Mouse (Mus musculus): ENCODE measurements around the gene Fibcd1. TPM values are rescaled to one million over a fixed set of nuclear protein-coding genes. Genes with fewer than 3 reads are reported as not detected.

The Fibcd1 gene
- polyA plus RNA-seq (2015; fragmentation: Nextera tagmentation; extraction: Ambion mirVana), result not detected in 2 replicates

DNA sequence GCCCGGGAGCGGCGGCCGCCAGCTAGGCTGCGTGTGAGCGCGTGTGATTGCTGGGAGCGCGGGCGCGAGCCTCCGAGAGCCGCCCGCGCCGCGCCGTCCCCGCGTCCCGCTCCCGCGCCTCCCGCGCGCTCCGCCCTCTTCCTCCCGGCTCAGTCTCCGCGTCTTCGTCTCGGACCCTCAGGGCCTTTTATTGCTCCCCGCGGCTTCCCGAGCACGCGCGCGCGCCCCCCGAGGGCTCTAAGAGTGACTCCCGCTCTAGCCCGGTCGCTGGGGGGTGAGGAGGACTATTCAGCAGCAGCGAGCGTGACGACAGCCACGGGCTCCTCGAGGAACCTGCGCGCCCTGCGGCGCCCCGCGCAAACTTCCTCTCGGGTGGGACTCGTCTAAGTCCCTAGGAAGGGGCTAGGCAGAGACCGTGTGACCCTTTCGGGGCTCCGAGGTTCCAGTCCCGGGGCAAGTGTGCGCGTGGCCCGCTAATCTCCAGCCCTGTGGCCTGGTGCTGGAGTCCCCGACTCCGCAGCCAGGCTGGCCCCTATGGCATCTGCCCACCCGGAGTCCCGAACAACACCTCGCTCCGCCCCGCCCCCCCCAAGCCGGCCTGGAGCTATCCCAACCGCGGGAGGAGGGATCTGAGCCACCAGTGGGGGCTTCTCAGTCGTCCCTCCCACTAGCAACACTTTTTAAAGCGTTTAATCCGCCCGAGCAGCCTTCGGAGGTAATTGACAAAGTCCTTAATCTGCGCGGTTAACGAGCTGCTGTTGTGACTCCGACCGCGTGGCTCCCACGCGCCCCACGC, at the start of gene Fibcd1:
Fibcd1 (minus strand) TSS at position 110 of the 796 bp plus-strand sequence.
- Histone ChIP-seq H3K9ac (ENCODE audit: low read length) (peak within 1 kb of the TSS; percentile 64), H3K4me1 (ENCODE audit: control insufficient read depth, insufficient read depth, low read length) (peaks cover 12% of the 10 kb centered on the region), H3K9me3 (replicated peaks; ENCODE audit: control insufficient read depth, low read length) (no peaks in the 10 kb centered on the region), H3K36me3 (ENCODE audit: control insufficient read depth, insufficient read depth) (no peaks in the 10 kb centered on the region), H3K27me3 (ENCODE audit: control insufficient read depth, insufficient read depth, low read length) (peaks cover 44% of the 10 kb centered on the region), H3K27ac (ENCODE audit: low read length) (no peak within 1 kb of the TSS), H3K4me3 (ENCODE audit: low read length) (peak within 1 kb of the TSS; percentile 66), H3K4me2 (ENCODE audit: low read depth, low read length) (peak within 1 kb of the TSS; percentile 99)
- under 1% methylated on average over 88 of the region's 88 CpGs for WGBS
- ATAC-seq (replicated peaks; ENCODE audit: extremely low read depth, insufficient read depth, low FRiP score), result no peak

DNA sequence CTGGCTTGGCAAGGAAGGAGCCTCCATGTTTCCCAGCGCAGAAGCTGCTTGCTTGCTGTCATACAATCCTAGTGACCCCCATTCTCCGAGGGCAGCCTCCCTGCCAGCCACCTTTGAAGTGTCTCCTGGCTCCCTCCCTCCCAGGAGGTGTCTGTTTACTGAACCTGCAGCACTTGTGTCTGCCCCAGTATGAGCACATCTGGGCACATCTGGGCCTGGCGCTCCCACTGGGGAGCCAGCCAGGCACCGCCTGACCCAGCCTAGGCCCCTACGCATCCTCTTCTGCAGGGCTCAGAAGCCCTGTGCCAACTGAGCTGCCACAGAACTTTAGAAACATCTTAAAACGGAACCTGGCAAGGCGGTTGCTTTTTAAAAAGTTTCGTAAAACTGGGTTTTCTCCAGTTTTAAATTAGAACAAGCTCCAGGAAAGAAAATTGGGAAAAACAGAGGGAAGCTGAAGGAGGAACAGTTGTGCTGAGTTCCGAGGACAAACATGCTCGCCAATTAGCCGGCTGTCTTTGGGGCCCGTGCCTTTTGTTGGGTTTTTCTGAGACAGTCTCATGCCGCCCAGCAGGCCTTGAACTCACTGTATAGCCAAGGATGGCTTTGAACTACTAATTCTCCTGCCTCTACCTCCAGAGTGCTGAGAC, 48.5 kb upstream of the Fibcd1 start:
- no peaks in the 10 kb centered on the region for H3K36me3 ChIP-seq (ENCODE audit: control insufficient read depth, insufficient read depth)
- no peak overlapping the region for H3K4me3 ChIP-seq (ENCODE audit: low read length)
- H3K9ac ChIP-seq (ENCODE audit: low read length), result no peak overlapping the region
- H3K4me2 ChIP-seq (ENCODE audit: low read depth, low read length), result no peak overlapping the region
- H3K4me1 ChIP-seq (ENCODE audit: control insufficient read depth, insufficient read depth, low read length), result no peaks in the 10 kb centered on the region
- no peak for ATAC-seq (replicated peaks; ENCODE audit: extremely low read depth, insufficient read depth, low FRiP score)
- 70% methylated on average over 13 of the region's 13 CpGs for WGBS
- peaks cover 1% of the 10 kb centered on the region; the same call in 1 of the 2 replicates for H3K27me3 ChIP-seq (ENCODE audit: control insufficient read depth, insufficient read depth, low read length)
- no peaks in the 10 kb centered on the region for H3K9me3 ChIP-seq (replicated peaks; ENCODE audit: control insufficient read depth, low read length)
- H3K27ac ChIP-seq (ENCODE audit: low read length), result no peak overlapping the region

DNA sequence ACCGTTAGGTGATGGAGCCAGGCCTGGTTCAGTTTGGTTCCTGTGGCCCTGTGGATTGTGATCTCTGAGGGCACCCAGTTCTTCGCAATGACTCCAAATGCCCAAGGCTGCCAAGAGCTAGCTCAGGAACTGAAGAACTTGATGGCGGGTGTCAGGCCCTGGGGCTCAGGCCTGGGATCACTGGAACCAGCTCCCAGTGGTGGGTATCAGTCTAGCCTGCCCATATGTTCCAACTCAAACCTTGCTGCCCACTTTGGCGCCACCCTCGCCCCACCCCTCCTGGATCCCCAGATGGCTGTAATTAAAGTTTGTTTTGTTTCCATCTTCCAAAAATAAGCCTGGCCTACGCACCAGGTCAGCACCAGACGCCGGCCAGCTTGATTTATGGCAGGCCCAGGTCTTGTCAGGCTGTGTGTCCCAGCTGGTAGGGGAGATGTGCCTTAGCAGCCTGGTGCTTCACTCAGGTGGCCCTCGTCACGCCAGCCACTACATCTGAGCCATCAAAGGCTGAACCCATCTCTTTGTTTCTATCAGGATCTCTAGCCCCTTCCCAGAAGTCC, 47.4 kb upstream of the Fibcd1 start:
- Histone ChIP-seq H3K4me1 (ENCODE audit: control insufficient read depth, insufficient read depth, low read length) (no peaks in the 10 kb centered on the region), H3K27me3 (ENCODE audit: control insufficient read depth, insufficient read depth, low read length) (peaks cover 13% of the 10 kb centered on the region), H3K9me3 (replicated peaks; ENCODE audit: control insufficient read depth, low read length) (no peaks in the 10 kb centered on the region), H3K4me2 (ENCODE audit: low read depth, low read length) (no peak overlapping the region), H3K27ac (ENCODE audit: low read length) (no peak overlapping the region), H3K36me3 (ENCODE audit: control insufficient read depth, insufficient read depth) (no peaks in the 10 kb centered on the region), H3K9ac (ENCODE audit: low read length) (no peak overlapping the region), H3K4me3 (ENCODE audit: low read length) (no peak overlapping the region)
- ATAC-seq (replicated peaks; ENCODE audit: extremely low read depth, insufficient read depth, low FRiP score), result no peak
- WGBS, result 71% methylated on average over 10 of the region's 10 CpGs

- peaks cover 31% of the 10 kb centered on the region for H3K27me3 ChIP-seq (ENCODE audit: control insufficient read depth, insufficient read depth, low read length)
- no peaks in the 10 kb centered on the region for H3K4me1 ChIP-seq (ENCODE audit: control insufficient read depth, insufficient read depth, low read length)
- H3K4me2 ChIP-seq (ENCODE audit: low read depth, low read length), result no peak overlapping the region
- no peak for ATAC-seq (replicated peaks; ENCODE audit: extremely low read depth, insufficient read depth, low FRiP score)
- H3K9me3 ChIP-seq (replicated peaks; ENCODE audit: control insufficient read depth, low read length), result no peaks in the 10 kb centered on the region
- no peak overlapping the region for H3K27ac ChIP-seq (ENCODE audit: low read length)
- H3K9ac ChIP-seq (ENCODE audit: low read length), result no peak overlapping the region
- WGBS, result 82% methylated on average over 2 of the region's 2 CpGs
- no peaks in the 10 kb centered on the region for H3K36me3 ChIP-seq (ENCODE audit: control insufficient read depth, insufficient read depth)
- H3K4me3 ChIP-seq (ENCODE audit: low read length), result no peak overlapping the region
These were observed 45.4 kb upstream of the Fibcd1 start for GRCm38 (mm10) chr2:31891219-31891618.

GRCm38 (mm10) chr2:31888871-31889270, 43.1 kb upstream of the Fibcd1 start:
- H3K4me1 ChIP-seq (ENCODE audit: control insufficient read depth, insufficient read depth, low read length), result no peaks in the 10 kb centered on the region
- no peaks in the 10 kb centered on the region for H3K9me3 ChIP-seq (replicated peaks; ENCODE audit: control insufficient read depth, low read length)
- H3K4me2 ChIP-seq (ENCODE audit: low read depth, low read length), result no peak overlapping the region
- no peak for ATAC-seq (replicated peaks; ENCODE audit: extremely low read depth, insufficient read depth, low FRiP score)
- no peaks in the 10 kb centered on the region for H3K36me3 ChIP-seq (ENCODE audit: control insufficient read depth, insufficient read depth)
- no peak overlapping the region for H3K4me3 ChIP-seq (ENCODE audit: low read length)
- WGBS, result 39% methylated on average over 1 of the region's 1 CpGs
- H3K9ac ChIP-seq (ENCODE audit: low read length), result no peak overlapping the region
- H3K27me3 ChIP-seq (ENCODE audit: control insufficient read depth, insufficient read depth, low read length), result peaks cover 51% of the 10 kb centered on the region
- H3K27ac ChIP-seq (ENCODE audit: low read length), result no peak overlapping the region

GRCm38 (mm10) chr2:31887030-31887429, 41.2 kb upstream of the Fibcd1 start, which contains the start of gene Lamc3:
Gene Lamc3 (plus strand): TSS chr2:31887291.
- no peaks in the 10 kb centered on the region for H3K4me1 ChIP-seq (ENCODE audit: control insufficient read depth, insufficient read depth, low read length)
- H3K4me3 ChIP-seq (ENCODE audit: low read length), result peak within 1 kb of the TSS; percentile 9
- no peaks in the 10 kb centered on the region for H3K9me3 ChIP-seq (replicated peaks; ENCODE audit: control insufficient read depth, low read length)
- H3K36me3 ChIP-seq (ENCODE audit: control insufficient read depth, insufficient read depth), result no peaks in the 10 kb centered on the region
- H3K4me2 ChIP-seq (ENCODE audit: low read depth, low read length), result peak within 1 kb of the TSS; percentile 52
- peak; percentile 41; the same call in 1 of the 2 replicates for ATAC-seq (replicated peaks; ENCODE audit: extremely low read depth, insufficient read depth, low FRiP score)
- H3K9ac ChIP-seq (ENCODE audit: low read length), result no peak within 1 kb of the TSS
- H3K27me3 ChIP-seq (ENCODE audit: control insufficient read depth, insufficient read depth, low read length), result peaks cover 69% of the 10 kb centered on the region
- 4% methylated on average over 26 of the region's 26 CpGs for WGBS
- no peak within 1 kb of the TSS for H3K27ac ChIP-seq (ENCODE audit: low read length)

- H3K9me3 ChIP-seq (replicated peaks; ENCODE audit: control insufficient read depth, low read length), result no peaks in the 10 kb centered on the region
- 17% methylated on average over 6 of the region's 6 CpGs for WGBS
- H3K27me3 ChIP-seq (ENCODE audit: control insufficient read depth, insufficient read depth, low read length), result peaks cover 83% of the 10 kb centered on the region
- H3K36me3 ChIP-seq (ENCODE audit: control insufficient read depth, insufficient read depth), result no peaks in the 10 kb centered on the region
- no peak overlapping the region for H3K27ac ChIP-seq (ENCODE audit: low read length)
- no peak overlapping the region for H3K4me2 ChIP-seq (ENCODE audit: low read depth, low read length)
- H3K4me3 ChIP-seq (ENCODE audit: low read length), result no peak overlapping the region
- H3K4me1 ChIP-seq (ENCODE audit: control insufficient read depth, insufficient read depth, low read length), result no peaks in the 10 kb centered on the region
- no peak for ATAC-seq (replicated peaks; ENCODE audit: extremely low read depth, insufficient read depth, low FRiP score)
- H3K9ac ChIP-seq (ENCODE audit: low read length), result no peak overlapping the region
These were observed 39.0 kb upstream of the Fibcd1 start for GRCm38 (mm10) chr2:31884806-31885205.

GRCm38 (mm10) chr2:31883061-31883460, 37.3 kb upstream of the Fibcd1 start:
- H3K27ac ChIP-seq (ENCODE audit: low read length), result no peak overlapping the region
- ATAC-seq (replicated peaks; ENCODE audit: extremely low read depth, insufficient read depth, low FRiP score), result no peak
- 35% methylated on average over 4 of the region's 4 CpGs for WGBS
- H3K4me3 ChIP-seq (ENCODE audit: low read length), result no peak overlapping the region
- no peaks in the 10 kb centered on the region for H3K36me3 ChIP-seq (ENCODE audit: control insufficient read depth, insufficient read depth)
- no peaks in the 10 kb centered on the region for H3K4me1 ChIP-seq (ENCODE audit: control insufficient read depth, insufficient read depth, low read length)
- peaks cover 73% of the 10 kb centered on the region for H3K27me3 ChIP-seq (ENCODE audit: control insufficient read depth, insufficient read depth, low read length)
- no peak overlapping the region for H3K4me2 ChIP-seq (ENCODE audit: low read depth, low read length)
- no peaks in the 10 kb centered on the region for H3K9me3 ChIP-seq (replicated peaks; ENCODE audit: control insufficient read depth, low read length)
- no peak overlapping the region for H3K9ac ChIP-seq (ENCODE audit: low read length)

GRCm38 (mm10) chr2:31880868-31881267, 35.1 kb upstream of the Fibcd1 start:
- no peaks in the 10 kb centered on the region for H3K36me3 ChIP-seq (ENCODE audit: control insufficient read depth, insufficient read depth)
- no peak overlapping the region for H3K4me2 ChIP-seq (ENCODE audit: low read depth, low read length)
- no peak for ATAC-seq (replicated peaks; ENCODE audit: extremely low read depth, insufficient read depth, low FRiP score)
- H3K4me3 ChIP-seq (ENCODE audit: low read length), result no peak overlapping the region
- no peaks in the 10 kb centered on the region for H3K4me1 ChIP-seq (ENCODE audit: control insufficient read depth, insufficient read depth, low read length)
- no peaks in the 10 kb centered on the region for H3K9me3 ChIP-seq (replicated peaks; ENCODE audit: control insufficient read depth, low read length)
- H3K9ac ChIP-seq (ENCODE audit: low read length), result no peak overlapping the region
- no peak overlapping the region for H3K27ac ChIP-seq (ENCODE audit: low read length)
- peaks cover 67% of the 10 kb centered on the region for H3K27me3 ChIP-seq (ENCODE audit: control insufficient read depth, insufficient read depth, low read length)
- WGBS, result 8% methylated on average over 14 of the region's 14 CpGs
